In the genomic region with DNA sequence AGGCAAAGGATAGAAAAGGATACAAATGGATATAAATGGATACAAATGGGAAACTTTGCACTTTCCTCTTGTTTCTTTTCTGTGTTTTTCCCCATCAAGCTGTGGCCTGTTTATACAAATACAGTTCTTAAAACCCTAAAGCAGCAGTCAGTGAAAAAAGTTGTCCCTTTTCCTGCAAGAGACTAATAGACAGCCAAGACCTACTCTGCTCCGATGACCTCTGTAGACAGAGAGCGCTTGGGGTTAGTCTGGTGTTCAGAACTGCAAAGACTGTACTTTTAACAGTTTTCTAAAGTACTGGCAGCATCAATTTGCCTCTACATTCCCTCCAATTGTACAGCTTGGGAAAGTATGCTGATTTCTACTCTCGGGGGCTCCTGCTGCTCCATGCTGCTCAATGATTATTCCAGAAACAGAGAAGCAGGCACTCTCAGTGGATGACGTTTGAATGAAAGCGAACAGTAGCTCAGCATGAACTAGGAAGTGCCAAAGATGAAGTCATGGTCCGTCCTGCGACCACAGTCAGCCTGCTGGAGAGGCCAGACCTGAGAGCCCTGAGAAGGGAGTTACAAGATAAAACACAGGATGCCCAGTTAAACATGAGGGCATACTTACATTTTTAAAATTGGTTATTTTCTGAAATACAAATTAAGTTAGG, we compare ENCODE assay signal across 17 mouse cellular contexts. TPM values are rescaled to one million over a fixed set of nuclear protein-coding genes. Genes with fewer than 3 reads are reported as not detected.
DNase-seq lines count a peak whose midpoint lies in the region; ATAC-seq and TF ChIP-seq lines count a peak whose summit lies in the region.
"Had no signal": no experiment of that assay in that cellular context is flagged by ENCODE, and none has a peak within 500 bp of the region (broad histone marks: within the 10 kb centered on the region; RNA-seq: fewer than 3 reads in every experiment).

No protein-coding gene starts in this region.

- WGBS in forebrain, embryonic 15.5 days: 27% methylated on average over 7 of the region's 7 CpGs
- 54% methylated on average over 7 of the region's 7 CpGs for WGBS in forebrain, embryonic 11.5 days
- WGBS in midbrain, embryonic 14.5 days: 53% methylated on average over 7 of the region's 7 CpGs
- WGBS in midbrain, embryonic 15.5 days: 52% methylated on average over 7 of the region's 7 CpGs
- 61% methylated on average over 7 of the region's 7 CpGs for WGBS in stomach, postnatal 0 days

- TF ChIP-seq CTCF in stomach, postnatal 0 days (IDR thresholded peaks at IDR 0.05; ENCODE audit: low read depth): no peak

- no peaks in the 10 kb centered on the region for H3K36me3 ChIP-seq in forebrain, embryonic 15.5 days
- H3K36me3 ChIP-seq in forebrain, embryonic 11.5 days (ENCODE audit: control insufficient read depth, insufficient read depth, low read length): no peaks in the 10 kb centered on the region
- H3K36me3 ChIP-seq in midbrain, embryonic 14.5 days (ENCODE audit: control insufficient read depth, insufficient read depth, low read length): no peaks in the 10 kb centered on the region
- no peaks in the 10 kb centered on the region for H3K36me3 ChIP-seq in midbrain, embryonic 15.5 days (replicated peaks)
- H3K36me3 ChIP-seq in stomach, postnatal 0 days (ENCODE audit: control insufficient read depth, insufficient read depth, low read length): no peaks in the 10 kb centered on the region
- H3K36me3 ChIP-seq: embryonic facial prominence, embryonic 13.5 days; heart, embryonic 13.5 days; limb, embryonic 12.5 days had no signal

- H3K27me3 ChIP-seq in forebrain, embryonic 15.5 days: no peaks in the 10 kb centered on the region
- no peaks in the 10 kb centered on the region for H3K27me3 ChIP-seq in forebrain, embryonic 11.5 days (ENCODE audit: control insufficient read depth, insufficient read depth, low read length)
- no peaks in the 10 kb centered on the region for H3K27me3 ChIP-seq in midbrain, embryonic 14.5 days (ENCODE audit: control insufficient read depth, insufficient read depth, low read length)
- H3K27me3 ChIP-seq in midbrain, embryonic 15.5 days (replicated peaks): no peaks in the 10 kb centered on the region
- H3K27me3 ChIP-seq in stomach, postnatal 0 days (ENCODE audit: control insufficient read depth, insufficient read depth, low read length): no peaks in the 10 kb centered on the region
- H3K27me3 ChIP-seq: embryonic facial prominence, embryonic 13.5 days; limb, embryonic 12.5 days had no signal

- H3K4me3 ChIP-seq in forebrain, embryonic 15.5 days: no peak overlapping the region
- H3K4me3 ChIP-seq in forebrain, embryonic 11.5 days (ENCODE audit: low read depth, low read length): no peak overlapping the region
- H3K4me3 ChIP-seq in midbrain, embryonic 14.5 days (replicated peaks; ENCODE audit: low read depth, low read length): no peak overlapping the region
- no peak overlapping the region for H3K4me3 ChIP-seq in midbrain, embryonic 15.5 days
- H3K4me3 ChIP-seq in stomach, postnatal 0 days (ENCODE audit: low read depth, low read length): no peak overlapping the region
- H3K4me3 ChIP-seq: embryonic facial prominence, embryonic 13.5 days; heart, embryonic 13.5 days; layer of hippocampus, adult 2 months; limb, embryonic 12.5 days had no signal

- peak overlapping the region; percentile 35; the same call in 1 of the 2 replicates for H3K27ac ChIP-seq in forebrain, embryonic 15.5 days (replicated peaks)
- H3K27ac ChIP-seq in forebrain, embryonic 11.5 days (ENCODE audit: low read depth, low read length): no peak overlapping the region
- no peak overlapping the region for H3K27ac ChIP-seq in midbrain, embryonic 14.5 days (replicated peaks; ENCODE audit: low read depth, low read length)
- H3K27ac ChIP-seq in midbrain, embryonic 15.5 days: no peak overlapping the region
- H3K27ac ChIP-seq in stomach, postnatal 0 days (replicated peaks): 0 out of 2 replicates have a peak overlapping the region, but pooled peaks have one; percentile 4
- H3K27ac ChIP-seq: embryonic facial prominence, embryonic 13.5 days; heart, embryonic 13.5 days; layer of hippocampus, adult 2 months; limb, embryonic 12.5 days had no signal

- TF ChIP-seq EP300 in stomach, postnatal 0 days (optimal IDR thresholded peaks at IDR 0.05): no peak

- 0 out of 2 replicates have a peak, but pooled peaks cover 4% of the 10 kb centered on the region for H3K4me1 ChIP-seq in forebrain, embryonic 15.5 days
- no peaks in the 10 kb centered on the region for H3K4me1 ChIP-seq in forebrain, embryonic 11.5 days (replicated peaks; ENCODE audit: control insufficient read depth, insufficient read depth, low read length)
- H3K4me1 ChIP-seq in midbrain, embryonic 14.5 days (ENCODE audit: control insufficient read depth, insufficient read depth, low read length): no peaks in the 10 kb centered on the region
- 0 out of 2 replicates have a peak, but pooled peaks cover 2% of the 10 kb centered on the region for H3K4me1 ChIP-seq in midbrain, embryonic 15.5 days
- no peaks in the 10 kb centered on the region; the same call in 1 of the 2 replicates for H3K4me1 ChIP-seq in stomach, postnatal 0 days (replicated peaks; ENCODE audit: control insufficient read depth, insufficient read depth)
- H3K4me1 ChIP-seq: embryonic facial prominence, embryonic 13.5 days had no signal

- no peak overlapping the region for H3K4me2 ChIP-seq in forebrain, embryonic 15.5 days (replicated peaks)
- no peak overlapping the region for H3K4me2 ChIP-seq in forebrain, embryonic 11.5 days (ENCODE audit: low read depth, low read length, severe bottlenecking)
- no peak overlapping the region for H3K4me2 ChIP-seq in midbrain, embryonic 14.5 days (ENCODE audit: low read length)
- no peak overlapping the region for H3K4me2 ChIP-seq in midbrain, embryonic 15.5 days
- H3K4me2 ChIP-seq in stomach, postnatal 0 days (replicated peaks; ENCODE audit: low read depth): no peak overlapping the region
- H3K4me2 ChIP-seq: embryonic facial prominence, embryonic 13.5 days; heart, embryonic 13.5 days; limb, embryonic 12.5 days had no signal

- ATAC-seq in forebrain, embryonic 15.5 days (replicated peaks): peak; percentile 51; the same call in 1 of the 2 replicates
- no peak for ATAC-seq in forebrain, embryonic 11.5 days (replicated peaks; ENCODE audit: low FRiP score)
- no peak for ATAC-seq in midbrain, embryonic 14.5 days (ENCODE audit: low FRiP score, low TSS enrichment)
- ATAC-seq in midbrain, embryonic 15.5 days (replicated peaks): no peak
- ATAC-seq in stomach, postnatal 0 days (ENCODE audit: low FRiP score, low TSS enrichment): no peak
- ATAC-seq: intestine, embryonic 16.5 days had no signal

- no peaks in the 10 kb centered on the region for H3K9me3 ChIP-seq in forebrain, embryonic 15.5 days
- no peaks in the 10 kb centered on the region for H3K9me3 ChIP-seq in forebrain, embryonic 11.5 days (ENCODE audit: control insufficient read depth, low read length)
- no peaks in the 10 kb centered on the region for H3K9me3 ChIP-seq in midbrain, embryonic 14.5 days (ENCODE audit: control insufficient read depth, low read length)
- no peaks in the 10 kb centered on the region for H3K9me3 ChIP-seq in midbrain, embryonic 15.5 days
- no peaks in the 10 kb centered on the region for H3K9me3 ChIP-seq in stomach, postnatal 0 days (ENCODE audit: control insufficient read depth, low read length)
- H3K9me3 ChIP-seq: embryonic facial prominence, embryonic 13.5 days; heart, embryonic 13.5 days; limb, embryonic 12.5 days had no signal

- H3K9ac ChIP-seq in forebrain, embryonic 15.5 days (replicated peaks): no peak overlapping the region
- H3K9ac ChIP-seq in forebrain, embryonic 11.5 days (ENCODE audit: low read length): no peak overlapping the region
- H3K9ac ChIP-seq in midbrain, embryonic 14.5 days (replicated peaks; ENCODE audit: low read length): no peak overlapping the region
- no peak overlapping the region for H3K9ac ChIP-seq in midbrain, embryonic 15.5 days
- H3K9ac ChIP-seq in stomach, postnatal 0 days (ENCODE audit: low read length): no peak overlapping the region
- H3K9ac ChIP-seq: embryonic facial prominence, embryonic 13.5 days; heart, embryonic 13.5 days; limb, embryonic 12.5 days had no signal

- no peak for DNase-seq in forebrain, embryonic 11.5 days (ENCODE audit: low spot score)
- DNase-seq in midbrain, embryonic 14.5 days: peak; percentile 21
- peak; percentile 15 for DNase-seq in cerebellum, adult 9-10 months
- DNase-seq in stomach, postnatal 0 days (ENCODE audit: low spot score): no peak
- DNase-seq in adrenal gland, postnatal 14 days: no peak
- no peak for DNase-seq in urinary bladder, postnatal 14 days (ENCODE audit: low spot score)
- DNase-seq: heart, postnatal 36 days; lung, postnatal 36 days; right cerebral cortex, postnatal 14 days; thymus, postnatal 14 days had no signal

RNA-seq across cellular contexts. Expression of a gene that starts 54.2 kb away (rescaled TPM):
- 7.1 and 7.7 TPM in 2 replicates for polyA plus RNA-seq in forebrain, embryonic 15.5 days (2015; fragmentation: Nextera tagmentation; extraction: Ambion mirVana)
- polyA plus RNA-seq in forebrain, embryonic 11.5 days (2014; fragmentation: Nextera tagmentation; extraction: Ambion mirVana): 4.0 and 4.1 TPM in 2 replicates
- polyA plus RNA-seq in midbrain, embryonic 14.5 days (2014; fragmentation: Nextera tagmentation; extraction: Ambion mirVana): 5.6 and 5.9 TPM in 2 replicates
- polyA plus RNA-seq in midbrain, embryonic 15.5 days (2015; fragmentation: Nextera tagmentation; extraction: Ambion mirVana): 4.8 and 5.3 TPM in 2 replicates
- 78.8 and 80.3 TPM in 2 replicates for polyA plus RNA-seq in stomach, postnatal 0 days (2015; fragmentation: Nextera tagmentation; extraction: Ambion mirVana)
- 3.0 and 6.6 TPM in 2 replicates for total RNA-seq in adrenal gland, postnatal 14 days (2021)

Comparison
In these comparisons a context has a peak if more than half of its experiments do, and no peak if none do; other contexts are left out.
1. H3K27ac ChIP-seq: peak in forebrain, embryonic 15.5 days (single experiment) and stomach, postnatal 0 days (single experiment); none in forebrain, embryonic 11.5 days (single experiment), midbrain, embryonic 14.5 days (single experiment) and midbrain, embryonic 15.5 days (single experiment).
2. DNase-seq: peak in midbrain, embryonic 14.5 days (single experiment) and cerebellum, adult 9-10 months (single experiment); none in forebrain, embryonic 11.5 days (single experiment), stomach, postnatal 0 days (single experiment), adrenal gland, postnatal 14 days (single experiment) and urinary bladder, postnatal 14 days (single experiment).